Mouse (Mus musculus): ENCODE results near the gene Mmp8.

Gene Mmp8

GRCm38 (mm10) chr9:7558221-7559017 is at the start of gene Mmp8:
Gene Mmp8, plus strand, starts transcription at chr9:7558456.
- DNase-seq (ENCODE audit: low read depth, low spot score), result no peak

- no peak for DNase-seq (ENCODE audit: low read depth, low spot score)
Observed at GRCm38 (mm10) chr9:7509619-7510233, 48.5 kb upstream of the Mmp8 start.

- DNase-seq (ENCODE audit: low read depth, low spot score), result no peak
Observed at GRCm38 (mm10) chr9:7517944-7518571, 40.2 kb upstream of the Mmp8 start.

- DNase-seq (ENCODE audit: low read depth, low spot score), result no peak
Observed at GRCm38 (mm10) chr9:7526255-7526940, 31.9 kb upstream of the Mmp8 start.

GRCm38 (mm10) chr9:7542763-7543162 is 15.5 kb upstream of the Mmp8 start:
- DNase-seq (ENCODE audit: low read depth, low spot score), result no peak

GRCm38 (mm10) chr9:7544923-7545457 is 13.3 kb upstream of the Mmp8 start:
- no peak for DNase-seq (ENCODE audit: low read depth, low spot score)

GRCm38 (mm10) chr9:7545471-7545870 is 12.8 kb upstream of the Mmp8 start:
- peak; percentile 49 for DNase-seq (ENCODE audit: low read depth, low spot score)

- DNase-seq (ENCODE audit: low read depth, low spot score), result no peak
Observed at GRCm38 (mm10) chr9:7545920-7546319, 12.3 kb upstream of the Mmp8 start.

GRCm38 (mm10) chr9:7551943-7552342 is 6.3 kb upstream of the Mmp8 start:
- no peak for DNase-seq (ENCODE audit: low read depth, low spot score)

- no peak for DNase-seq (ENCODE audit: low read depth, low spot score)
Observed at GRCm38 (mm10) chr9:7553536-7553935, 4.7 kb upstream of the Mmp8 start.

GRCm38 (mm10) chr9:7554382-7554781 is 3.9 kb upstream of the Mmp8 start:
- DNase-seq (ENCODE audit: low read depth, low spot score), result peak; percentile 20

- no peak for DNase-seq (ENCODE audit: low read depth, low spot score)
Observed at GRCm38 (mm10) chr9:7560026-7560425, 1.8 kb downstream of the Mmp8 start.

GRCm38 (mm10) chr9:7567376-7567775 is 9.1 kb downstream of the Mmp8 start:
- DNase-seq (ENCODE audit: low read depth, low spot score), result no peak

- no peak for DNase-seq (ENCODE audit: low read depth, low spot score)
Observed at GRCm38 (mm10) chr9:7567923-7568322, 9.7 kb downstream of the Mmp8 start.

GRCm38 (mm10) chr9:7570485-7570884 is 12.2 kb downstream of the Mmp8 start:
- DNase-seq (ENCODE audit: low read depth, low spot score), result no peak

- no peak for DNase-seq (ENCODE audit: low read depth, low spot score)
Observed at GRCm38 (mm10) chr9:7571162-7571561, 12.9 kb downstream of the Mmp8 start, which contains the start of gene Mmp27. Gene Mmp27, plus strand, starts transcription at chr9:7571396.

GRCm38 (mm10) chr9:7572188-7572587 is 13.9 kb downstream of the Mmp8 start:
- DNase-seq (ENCODE audit: low read depth, low spot score), result no peak

GRCm38 (mm10) chr9:7572663-7573308 is 14.5 kb downstream of the Mmp8 start:
- no peak for DNase-seq (ENCODE audit: low read depth, low spot score)

GRCm38 (mm10) chr9:7575526-7575925 is 17.3 kb downstream of the Mmp8 start:
- no peak for DNase-seq (ENCODE audit: low read depth, low spot score)

- DNase-seq (ENCODE audit: low read depth, low spot score), result no peak
Observed at GRCm38 (mm10) chr9:7577371-7577770, 19.1 kb downstream of the Mmp8 start.

- DNase-seq (ENCODE audit: low read depth, low spot score), result no peak
Observed at GRCm38 (mm10) chr9:7590063-7590462, 31.8 kb downstream of the Mmp8 start.
